Mouse (Mus musculus) frontal cortex, adult 2 months (tissue): Measurements from ENCODE around the gene Luzp2. TPM values are rescaled to one million over a fixed set of nuclear protein-coding genes. Genes with fewer than 3 reads are reported as not detected.

Source experiments
- DNase-seq, 2 experiments: peaks; one replicate each; pipeline ENCODE4 v3.0.0; 2022; ENCODE audit warnings: low spot score in 1 of 2; ENCODE audit errors: extremely low spot score in 1 of 2
- polyA plus RNA-seq: library from polyadenylated mRNA; depleted of rRNA; stranded (reverse); fragments of >200 nt; gene quantifications from 2 replicates; pipeline ENCODE4 v1.2.3, GENCODE M21; 2012; rRNA removed

Luzp2 gene
- 88.0 and 94.6 TPM in 2 replicates for polyA plus RNA-seq

GRCm38 (mm10) chr7:54835372-54835851, at the start of gene Luzp2:
Gene Luzp2 (plus strand): TSS chr7:54835498.
- DNase-seq, result peak in 1 of 2 experiments; percentile 55

- peak in 1 of 2 experiments; percentile 14 for DNase-seq
Observed at GRCm38 (mm10) chr7:54787456-54787855, 47.8 kb upstream of the Luzp2 start.

- DNase-seq, result no peak
Observed at GRCm38 (mm10) chr7:54818606-54819005, 16.7 kb upstream of the Luzp2 start.

- DNase-seq, result no peak
Observed at GRCm38 (mm10) chr7:54828751-54829150, 6.5 kb upstream of the Luzp2 start.

GRCm38 (mm10) chr7:54835911-54836352, 634 bp downstream of the Luzp2 start:
- no peak for DNase-seq

- peak; percentile 28 to 51 for DNase-seq
Observed at GRCm38 (mm10) chr7:54836437-54836836, 1.1 kb downstream of the Luzp2 start.

GRCm38 (mm10) chr7:54842807-54843335, 7.6 kb downstream of the Luzp2 start:
- DNase-seq, result no peak

- peak in 1 of 2 experiments; percentile 63 for DNase-seq
Observed at GRCm38 (mm10) chr7:54845875-54846691, 10.8 kb downstream of the Luzp2 start.

GRCm38 (mm10) chr7:54846692-54847020, 11.4 kb downstream of the Luzp2 start:
- no peak for DNase-seq

- no peak for DNase-seq
Observed at GRCm38 (mm10) chr7:54852860-54853259, 17.6 kb downstream of the Luzp2 start.

- peak in 1 of 2 experiments; percentile 30 for DNase-seq
Observed at GRCm38 (mm10) chr7:54861230-54861856, 26.0 kb downstream of the Luzp2 start.

- no peak for DNase-seq
Observed at GRCm38 (mm10) chr7:54878928-54879644, 43.8 kb downstream of the Luzp2 start.

GRCm38 (mm10) chr7:54893709-54894627, 58.7 kb downstream of the Luzp2 start:
- DNase-seq, result no peak

GRCm38 (mm10) chr7:54898589-54898988, 63.3 kb downstream of the Luzp2 start:
- DNase-seq, result no peak

- peak in 1 of 2 experiments; percentile 26 for DNase-seq
Observed at GRCm38 (mm10) chr7:54909958-54910357, 74.7 kb downstream of the Luzp2 start.

- DNase-seq, result no peak
Observed at GRCm38 (mm10) chr7:54914030-54914429, 78.7 kb downstream of the Luzp2 start.

- no peak for DNase-seq
Observed at GRCm38 (mm10) chr7:54921991-54922390, 86.7 kb downstream of the Luzp2 start.

GRCm38 (mm10) chr7:54956759-54957158, 121.5 kb downstream of the Luzp2 start:
- no peak for DNase-seq

- no peak for DNase-seq
Observed at GRCm38 (mm10) chr7:54962678-54963077, 127.4 kb downstream of the Luzp2 start.

GRCm38 (mm10) chr7:54977372-54977771, 142.1 kb downstream of the Luzp2 start:
- no peak for DNase-seq
